Mouse (Mus musculus) midbrain, embryonic 11.5 days (tissue): ENCODE results near the gene Foxp1. TPM values are rescaled to one million over a fixed set of nuclear protein-coding genes. Genes with fewer than 3 reads are reported as not detected.

ENCODE experiments used
- ATAC-seq: fragments of 200-750 bp; cut with Nextera tagmentation; 2 replicates; pipeline ENCODE4 v1.8.0; 2017; ENCODE audit warnings: moderate TSS enrichment, moderate library complexity; ENCODE audit not compliant: low FRiP score
- DNase-seq: peaks from one replicate; pipeline ENCODE4 v3.0.0; 2015; ENCODE audit warnings: low spot score; ENCODE audit errors: missing footprints
- H3K27ac ChIP-seq: fragments of 300-500 bp; sonication (generic); 2 replicates; pipeline ENCODE4 v1.5.1; 2014; ENCODE audit warnings: low read depth, low read length
- H3K27me3 ChIP-seq: fragments of 300-500 bp; sonication (generic); 2 replicates; pipeline ENCODE4 v1.6.1; 2014; ENCODE audit warnings: mild to moderate bottlenecking, low read length, moderate library complexity, mixed read lengths; ENCODE audit not compliant: control insufficient read depth, insufficient read depth
- H3K36me3 ChIP-seq: fragments of 300-500 bp; sonication (generic); 2 replicates; pipeline ENCODE4 v1.6.1; 2014; ENCODE audit warnings: mild to moderate bottlenecking, low read length, moderate library complexity, mixed read lengths; ENCODE audit not compliant: control insufficient read depth, insufficient read depth
- H3K4me1 ChIP-seq: fragments of 300-500 bp; sonication (generic); 2 replicates; pipeline ENCODE4 v1.6.1; 2014; ENCODE audit warnings: low read length; ENCODE audit not compliant: control insufficient read depth, insufficient read depth
- H3K4me2 ChIP-seq: fragments of 300-500 bp; sonication (generic); 2 replicates; pipeline ENCODE4 v1.6.1; 2014; ENCODE audit warnings: mild to moderate bottlenecking, moderate library complexity
- H3K4me3 ChIP-seq: fragments of 300-500 bp; sonication (generic); 2 replicates; pipeline ENCODE4 v1.5.1; 2014; ENCODE audit warnings: low read depth, low read length
- H3K9ac ChIP-seq: fragments of 300-500 bp; sonication (generic); 2 replicates; pipeline ENCODE4 v1.6.1; 2014; ENCODE audit warnings: low read length
- H3K9me3 ChIP-seq: fragments of 300-500 bp; sonication (generic); 2 replicates; pipeline ENCODE4 v1.6.1; 2016; ENCODE audit warnings: low read length; ENCODE audit not compliant: control insufficient read depth
- WGBS: fragments of 180-500 bp; shearing (Covaris S2); extraction: QIAGEN DNeasy Blood & Tissue Kit; methylation state at CpG from one replicate; pipeline ENCODE4 v1.1.7; 2014; 5-methylcytosine and 5-hydroxymethylcytosine counted together
- polyA plus RNA-seq: library from polyadenylated mRNA; unstranded; fragments of >200 nt; fragmentation: Nextera tagmentation; extraction: Ambion mirVana; gene quantifications from 2 replicates; pipeline ENCODE4 v1.2.1, GENCODE M21; 2014

Foxp1 gene
- polyA plus RNA-seq, 1 experiment from 2014 or later, result 86.2 TPM

DNA sequence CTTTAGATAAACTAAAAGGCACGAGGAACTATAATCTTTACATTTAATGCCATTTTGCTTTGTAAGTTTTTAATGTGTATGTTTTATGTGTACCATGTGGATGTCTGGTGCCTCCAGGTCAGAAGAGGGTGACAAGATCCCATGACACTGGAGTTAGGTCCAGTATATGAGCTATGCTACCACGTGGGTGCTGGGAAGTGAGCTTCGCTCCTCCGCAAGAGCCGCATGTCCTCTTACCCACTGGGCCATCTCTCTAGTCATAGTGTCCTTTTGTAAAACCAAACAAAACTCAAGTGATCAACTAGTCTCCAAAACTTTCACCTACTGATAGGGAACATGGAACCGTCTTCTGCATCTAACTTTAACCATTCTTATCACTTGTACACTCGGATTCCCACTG, 542.5 kb downstream of the Foxp1 start:
- 95% methylated on average over 7 of the region's 7 CpGs for WGBS
- no peak overlapping the region for H3K4me2 ChIP-seq
- ATAC-seq (no peak), DNase-seq (no peak)
- no peaks in the 10 kb centered on the region for H3K27me3 ChIP-seq
- no peaks in the 10 kb centered on the region for H3K4me1 ChIP-seq
- no peak overlapping the region for H3K27ac ChIP-seq
- H3K9me3 ChIP-seq, result no peaks in the 10 kb centered on the region
- H3K4me3 ChIP-seq, result no peak overlapping the region
- peaks cover 7% of the 10 kb centered on the region for H3K36me3 ChIP-seq
- no peak overlapping the region for H3K9ac ChIP-seq

DNA sequence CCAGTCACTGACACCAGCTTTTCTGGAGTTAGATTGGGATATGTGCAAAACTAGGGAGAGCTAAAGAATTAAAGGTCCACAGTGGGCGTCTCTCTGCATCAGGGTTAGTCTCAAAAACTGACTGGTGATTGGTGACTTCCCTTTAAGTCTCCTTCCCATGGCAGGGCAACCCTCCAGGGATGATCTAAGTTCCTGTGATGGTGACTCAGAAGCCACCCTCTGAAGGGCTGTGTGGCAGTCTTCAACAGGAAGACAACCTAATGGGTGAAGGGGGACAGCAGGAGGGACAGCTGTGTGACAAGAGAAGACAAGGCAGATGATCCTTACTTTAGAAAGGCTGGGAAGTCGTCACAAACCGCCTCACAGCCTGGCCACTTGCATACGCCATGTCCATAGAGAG, 544.7 kb downstream of the Foxp1 start:
- H3K27me3 ChIP-seq, result no peaks in the 10 kb centered on the region
- DNase-seq (no peak), ATAC-seq (no peak)
- peaks cover 7% of the 10 kb centered on the region for H3K36me3 ChIP-seq
- no peaks in the 10 kb centered on the region for H3K4me1 ChIP-seq
- H3K9me3 ChIP-seq, result no peaks in the 10 kb centered on the region
- no peak overlapping the region for H3K4me3 ChIP-seq
- whole genome bisulfite sequencing, result 92% methylated on average over 4 of the region's 4 CpGs
- H3K27ac ChIP-seq, result no peak overlapping the region
- H3K9ac ChIP-seq, result no peak overlapping the region
- H3K4me2 ChIP-seq, result no peak overlapping the region

DNA sequence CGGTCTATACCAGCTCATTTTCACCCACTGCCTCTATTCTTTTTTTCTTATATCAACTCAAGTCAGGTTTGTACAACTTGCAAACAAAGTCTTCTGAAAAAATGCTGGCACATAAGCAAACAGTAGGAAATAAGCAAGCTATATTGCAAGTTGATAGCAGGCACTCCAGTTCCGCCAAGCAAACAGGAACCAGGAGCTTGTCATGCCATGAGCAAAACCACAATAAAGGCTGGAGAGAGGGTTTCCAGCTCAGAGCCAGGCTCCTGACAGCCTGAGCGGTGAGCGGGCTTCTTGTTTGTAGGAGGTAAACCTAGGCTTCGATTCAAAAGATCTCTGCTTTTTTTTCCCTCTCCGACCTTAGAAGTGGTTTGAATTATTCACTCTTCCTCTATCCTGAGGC, 546.6 kb downstream of the Foxp1 start:
- Histone ChIP-seq H3K27ac (no peak overlapping the region), H3K4me1 (peaks cover under 1% of the 10 kb centered on the region; the same call in 1 of the 2 replicates), H3K4me2 (no peak overlapping the region), H3K9me3 (no peaks in the 10 kb centered on the region), H3K9ac (no peak overlapping the region), H3K36me3 (peaks cover 7% of the 10 kb centered on the region), H3K4me3 (no peak overlapping the region), H3K27me3 (no peaks in the 10 kb centered on the region)
- no peak for DNase-seq
- 94% methylated on average over 6 of the region's 6 CpGs for WGBS
- ATAC-seq, result no peak

DNA sequence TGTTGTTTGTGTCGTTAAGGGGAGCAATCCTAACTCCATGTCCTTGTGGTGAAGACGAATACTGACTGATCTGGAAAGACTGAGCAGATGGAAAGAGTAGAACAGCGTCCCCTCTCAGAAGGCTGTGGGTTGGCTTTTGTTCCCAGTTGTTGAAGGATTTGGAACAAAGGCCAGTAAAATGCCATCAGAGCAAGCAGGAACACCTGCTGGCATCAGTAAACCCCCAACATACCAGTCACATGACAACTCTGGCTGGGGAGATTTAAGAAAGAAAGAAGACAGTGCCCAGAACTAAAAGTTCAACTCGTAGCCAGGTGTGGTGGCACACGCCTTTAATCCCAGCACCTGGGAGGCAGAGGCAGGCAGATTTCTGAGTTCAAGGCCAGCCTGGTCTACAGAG, 549.1 kb downstream of the Foxp1 start:
- H3K4me3 ChIP-seq, result no peak overlapping the region
- H3K36me3 ChIP-seq, result peaks cover 7% of the 10 kb centered on the region
- H3K9me3 ChIP-seq, result no peaks in the 10 kb centered on the region
- 86% methylated on average over 5 of the region's 5 CpGs for WGBS
- ATAC-seq (no peak), DNase-seq (no peak)
- H3K27me3 ChIP-seq, result no peaks in the 10 kb centered on the region
- no peak overlapping the region for H3K9ac ChIP-seq
- no peak overlapping the region for H3K27ac ChIP-seq
- H3K4me2 ChIP-seq, result no peak overlapping the region
- H3K4me1 ChIP-seq, result peaks cover 4% of the 10 kb centered on the region; the same call in 1 of the 2 replicates

DNA sequence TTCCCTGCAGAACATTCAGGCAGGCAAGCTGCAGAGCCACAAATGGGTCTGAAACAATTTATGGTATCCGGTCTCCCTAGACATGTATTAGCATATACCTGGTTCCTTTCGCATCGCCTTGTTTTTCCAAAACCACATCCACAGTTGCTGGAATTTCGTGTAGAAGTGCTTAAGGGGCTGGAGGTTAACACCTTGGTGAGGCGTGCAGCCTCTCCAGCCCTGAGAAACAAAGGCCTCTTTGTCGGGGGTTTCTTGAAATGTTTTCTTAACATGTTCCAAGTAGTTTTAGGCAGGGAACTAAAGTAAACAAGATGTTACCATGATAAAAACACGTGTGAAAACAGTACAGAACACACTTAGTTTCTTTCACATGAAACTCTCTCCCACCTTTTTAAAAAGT, 550.1 kb downstream of the Foxp1 start:
- no peak overlapping the region for H3K4me2 ChIP-seq
- no peaks in the 10 kb centered on the region for H3K9me3 ChIP-seq
- no peak overlapping the region for H3K4me3 ChIP-seq
- H3K27ac ChIP-seq, result no peak overlapping the region
- H3K27me3 ChIP-seq, result no peaks in the 10 kb centered on the region
- H3K4me1 ChIP-seq, result peaks cover 4% of the 10 kb centered on the region; the same call in 1 of the 2 replicates
- no peak overlapping the region for H3K9ac ChIP-seq
- DNase-seq (no peak), ATAC-seq (no peak)
- H3K36me3 ChIP-seq, result peaks cover 5% of the 10 kb centered on the region; the same call in 1 of the 2 replicates
- 65% methylated on average over 7 of the region's 7 CpGs for WGBS

DNA sequence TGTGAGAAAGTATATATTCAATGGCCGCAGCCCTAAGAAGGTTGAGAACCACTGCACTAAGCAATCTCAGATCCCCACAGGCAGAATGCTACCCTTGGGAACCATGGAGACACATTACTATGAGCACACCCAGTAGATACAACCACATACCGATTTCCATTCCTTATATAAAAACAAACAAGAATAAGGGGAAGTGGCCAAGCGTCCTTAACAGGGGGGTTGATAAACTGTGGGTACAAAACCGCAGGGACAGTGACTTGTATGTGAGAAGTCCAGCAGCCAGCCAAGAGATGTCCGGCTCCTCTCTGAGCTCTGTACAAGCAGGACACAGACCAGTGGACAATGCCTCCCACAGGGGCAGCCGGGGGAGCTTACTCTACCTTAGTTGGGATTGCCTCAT, 563.2 kb downstream of the Foxp1 start:
- H3K9ac ChIP-seq, result no peak overlapping the region
- H3K9me3 ChIP-seq, result no peaks in the 10 kb centered on the region
- H3K4me3 ChIP-seq, result no peak overlapping the region
- H3K4me2 ChIP-seq, result no peak overlapping the region
- H3K4me1 ChIP-seq, result 0 out of 2 replicates have a peak, but pooled peaks cover 2% of the 10 kb centered on the region
- 78% methylated on average over 6 of the region's 6 CpGs for WGBS
- H3K36me3 ChIP-seq, result no peaks in the 10 kb centered on the region; the same call in 1 of the 2 replicates
- no peak overlapping the region for H3K27ac ChIP-seq
- no peak for DNase-seq
- no peaks in the 10 kb centered on the region for H3K27me3 ChIP-seq
- ATAC-seq, result no peak

DNA sequence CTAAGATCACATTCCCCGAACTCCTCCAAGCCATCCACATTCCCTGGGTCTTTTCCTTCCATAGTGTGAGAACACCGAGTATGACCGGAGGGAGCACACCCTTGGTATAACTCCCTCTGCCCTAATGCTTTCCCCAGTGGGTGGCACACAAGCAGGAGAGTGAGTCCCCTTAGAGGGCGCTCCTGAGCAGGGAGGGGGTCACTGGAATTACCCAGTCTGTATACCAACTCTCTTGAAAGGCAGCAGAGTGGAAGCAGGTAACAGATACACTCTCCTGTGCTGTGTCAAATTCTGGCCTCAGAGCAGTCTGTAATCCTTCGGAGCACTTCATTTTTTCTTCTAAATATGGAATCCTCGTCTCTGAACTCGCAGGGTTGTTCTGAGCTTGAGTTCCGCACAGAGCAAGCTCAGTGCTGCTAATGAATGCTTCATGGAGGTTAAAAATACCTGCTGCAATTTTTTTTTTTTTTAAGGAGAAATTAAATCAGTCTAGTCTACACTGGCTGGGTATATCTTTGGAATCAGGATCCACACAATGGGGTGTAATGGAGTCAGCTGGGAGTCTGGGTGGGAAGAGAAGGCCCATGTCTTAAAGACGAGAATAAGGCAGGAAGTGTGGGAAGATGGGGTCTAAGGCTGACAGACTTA, 565.9 kb downstream of the Foxp1 start:
- 88% methylated on average over 9 of the region's 9 CpGs for WGBS
- H3K27me3 ChIP-seq, result no peaks in the 10 kb centered on the region
- ATAC-seq, result no peak

DNA sequence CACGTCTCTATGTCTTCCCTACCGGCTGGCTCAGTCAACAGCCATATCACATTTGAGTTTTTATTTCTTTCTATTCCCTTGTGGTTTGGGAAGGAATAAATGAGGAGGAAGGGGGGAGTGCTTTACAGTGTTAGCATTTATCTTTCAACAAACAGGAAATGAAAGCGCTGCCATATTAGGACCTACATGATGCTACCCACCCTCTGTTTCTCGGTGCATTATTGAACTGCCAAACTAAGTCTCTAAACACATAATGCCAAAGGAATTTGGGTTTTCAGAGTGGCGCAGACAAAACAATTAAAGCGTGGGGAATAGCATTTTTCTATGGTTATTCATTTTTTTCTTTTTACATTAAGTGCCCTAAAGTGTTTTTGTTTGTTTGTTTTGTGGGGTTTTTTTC, 566.8 kb downstream of the Foxp1 start:
- H3K9ac ChIP-seq, result no peak overlapping the region
- no peaks in the 10 kb centered on the region; the same call in 1 of the 2 replicates for H3K36me3 ChIP-seq
- H3K4me2 ChIP-seq, result no peak overlapping the region
- ATAC-seq (no peak), DNase-seq (no peak)
- no peaks in the 10 kb centered on the region for H3K27me3 ChIP-seq
- no peaks in the 10 kb centered on the region for H3K9me3 ChIP-seq
- WGBS, result 85% methylated on average over 6 of the region's 6 CpGs
- H3K4me3 ChIP-seq, result no peak overlapping the region
- 0 out of 2 replicates have a peak, but pooled peaks cover 2% of the 10 kb centered on the region for H3K4me1 ChIP-seq
- H3K27ac ChIP-seq, result no peak overlapping the region

More for the DNA sequence above, 565.9 kb downstream of the Foxp1 start:
- Histone ChIP-seq H3K27ac (no peak overlapping the region), H3K4me1 (0 out of 2 replicates have a peak, but pooled peaks cover 2% of the 10 kb centered on the region), H3K9ac (no peak overlapping the region), H3K36me3 (no peaks in the 10 kb centered on the region; the same call in 1 of the 2 replicates), H3K4me3 (no peak overlapping the region), H3K4me2 (no peak overlapping the region), H3K9me3 (no peaks in the 10 kb centered on the region)
- no peak for DNase-seq

DNA sequence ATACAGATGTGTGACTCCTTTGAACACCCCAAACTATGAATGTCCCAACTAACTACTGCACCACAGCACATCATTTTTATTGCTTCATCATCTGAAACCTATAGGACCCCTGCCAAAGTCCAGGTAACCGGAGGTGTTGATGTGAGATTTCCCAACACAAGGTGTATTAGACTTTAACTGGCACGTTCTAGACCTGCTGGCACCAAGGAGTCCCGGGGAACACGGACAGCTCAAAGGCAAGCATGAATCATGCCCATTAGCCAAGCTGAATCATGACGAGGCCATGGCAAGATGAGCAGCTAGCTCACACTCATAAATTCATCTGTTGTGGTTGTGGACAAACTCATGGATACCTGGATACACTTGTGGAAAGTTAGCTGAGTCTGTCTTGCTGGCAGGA, 568.1 kb downstream of the Foxp1 start:
- Histone ChIP-seq H3K27me3 (no peaks in the 10 kb centered on the region), H3K4me2 (no peak overlapping the region), H3K9ac (no peak overlapping the region), H3K36me3 (no peaks in the 10 kb centered on the region; the same call in 1 of the 2 replicates), H3K4me3 (no peak overlapping the region), H3K9me3 (no peaks in the 10 kb centered on the region), H3K27ac (no peak overlapping the region), H3K4me1 (peaks cover 8% of the 10 kb centered on the region)
- DNase-seq (no peak), ATAC-seq (no peak)
- WGBS, result 94% methylated on average over 5 of the region's 5 CpGs
